Mouse (Mus musculus) CD4-positive naive resting alpha-beta T cell, adult 57 days (primary cell): Measurements from ENCODE around the gene P4htm. TPM values are rescaled to one million over a fixed set of nuclear protein-coding genes. Genes with fewer than 3 reads are reported as not detected.

Experiments
- total RNA-seq: library from RNA; stranded (reverse); gene quantifications from one replicate; pipeline ENCODE4 v1.2.4, GENCODE M21; 2023

P4htm gene
- 8.6 TPM for total RNA-seq

DNA sequence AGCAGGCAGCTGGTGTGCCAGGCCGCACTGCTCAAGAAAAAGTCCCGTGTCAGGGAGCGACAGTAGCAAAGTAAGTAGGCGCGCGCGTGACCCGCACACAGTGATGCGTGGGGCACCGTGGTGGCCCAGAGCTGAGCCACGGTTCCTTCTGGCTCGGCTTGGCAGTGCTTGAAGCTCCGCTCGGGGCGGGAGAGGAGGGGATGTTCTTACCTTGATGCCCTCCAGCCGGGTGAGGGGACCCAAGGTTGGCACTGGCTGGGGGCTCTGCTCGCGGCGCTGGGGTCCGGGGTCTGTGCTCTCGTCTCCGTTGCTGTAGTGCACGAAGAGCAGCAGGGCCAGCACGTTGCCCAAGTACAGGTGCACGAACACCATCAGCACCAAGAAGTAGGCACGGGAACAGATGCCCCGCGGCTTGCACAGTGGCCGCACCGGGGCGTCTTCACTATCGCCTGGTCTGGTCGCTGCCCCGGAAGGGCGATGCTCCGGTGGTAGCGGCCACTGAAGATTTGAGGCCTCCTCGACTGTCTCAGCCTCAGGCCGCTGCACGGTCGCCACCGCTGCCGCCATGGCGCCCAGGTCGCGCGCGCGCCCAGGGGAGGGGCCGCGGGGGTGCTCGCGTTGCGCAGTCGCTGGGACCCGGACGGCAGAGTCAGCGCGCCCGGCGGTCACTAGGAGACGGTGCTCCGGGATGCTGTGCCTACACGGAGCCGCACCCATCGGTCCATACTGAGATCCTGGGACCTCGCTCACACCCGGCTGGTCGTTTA, at the start of gene P4htm:
TSS of gene P4htm (minus strand) at position 670 of the 767 bp plus-strand sequence.

DNA sequence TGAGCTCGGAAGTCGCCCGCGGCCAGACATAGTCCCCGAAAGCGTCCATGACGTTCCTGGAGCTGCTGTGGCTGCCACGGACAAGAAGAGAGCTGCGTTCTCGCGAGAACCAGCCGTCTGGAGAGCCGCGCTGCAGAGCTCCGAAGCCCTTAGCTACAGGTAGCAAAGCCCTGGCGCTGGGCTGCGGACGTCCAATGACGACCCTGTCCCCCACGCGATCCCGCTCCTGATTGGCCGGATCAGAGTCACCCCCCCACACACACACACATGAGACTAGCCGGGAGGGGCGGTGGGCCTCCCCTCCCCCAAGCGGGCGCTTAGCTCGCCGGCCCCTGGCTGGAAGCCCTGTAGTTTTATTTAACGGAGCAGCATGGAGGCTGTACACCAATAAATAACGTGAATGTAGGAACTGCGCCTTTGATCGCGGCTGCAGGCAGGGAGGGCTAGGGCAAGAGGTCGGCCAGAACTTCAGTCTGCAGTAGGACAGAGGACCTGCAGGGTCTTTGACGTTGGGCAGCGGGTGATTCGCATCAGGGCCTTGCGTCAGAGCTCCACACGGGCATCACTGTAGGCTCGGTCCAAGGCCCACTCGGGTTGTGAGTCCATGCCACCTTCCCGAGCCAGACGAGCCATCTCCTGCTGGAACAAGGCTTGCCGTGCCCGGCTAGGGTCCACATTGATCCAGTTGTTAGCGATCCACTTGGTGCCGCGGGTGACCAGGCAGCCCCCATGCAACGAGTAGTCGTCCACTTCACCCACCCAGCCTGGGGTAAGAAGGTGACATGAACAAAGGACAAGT, 18.7 kb downstream of the P4htm start, which contains the start of gene Wdr6:
TSS of gene Wdr6 (minus strand) at position 195 of the 799 bp plus-strand sequence.

DNA sequence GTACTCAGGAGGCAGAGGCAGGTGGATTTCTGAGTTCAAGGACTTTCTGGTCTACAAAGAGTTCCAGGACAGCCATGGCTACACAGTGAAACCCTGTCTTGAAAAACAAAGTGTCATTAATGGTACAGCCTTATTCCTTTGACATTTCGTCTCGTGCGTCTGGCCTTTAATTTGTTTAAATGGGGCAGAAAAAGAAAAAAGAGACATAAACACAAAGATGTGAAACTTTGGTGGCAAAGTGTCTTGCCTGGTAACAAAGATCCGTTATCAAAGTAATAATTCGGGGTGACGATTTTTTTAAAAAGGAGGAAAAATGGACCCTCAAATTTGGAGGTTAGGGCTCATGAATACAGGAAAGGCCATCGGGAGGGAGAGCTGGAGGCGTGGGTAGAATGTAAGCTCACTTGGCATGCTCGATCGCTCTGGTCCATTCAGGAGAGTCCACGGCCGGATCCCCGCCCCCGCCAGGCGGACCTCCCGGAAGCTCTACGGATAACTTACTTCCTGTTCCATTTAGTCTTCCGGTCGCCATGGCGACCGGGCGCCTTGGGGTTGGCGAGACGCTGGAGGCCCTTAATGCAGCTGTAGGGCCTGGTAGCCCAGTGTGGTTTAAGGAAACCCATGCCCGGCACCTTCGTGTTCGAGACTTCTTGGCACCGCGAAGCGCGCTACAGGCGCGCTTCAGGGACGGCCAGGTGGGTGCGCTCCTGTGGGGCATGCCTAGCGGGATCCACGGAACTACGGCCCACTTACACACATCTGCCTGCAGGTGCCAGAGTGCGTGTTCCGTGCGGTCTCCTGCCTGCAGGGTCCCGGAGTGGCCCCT, 27.9 kb downstream of the P4htm start, which contains the start of gene Dalrd3:
TSS of gene Dalrd3 (plus strand) at position 506 of the 826 bp plus-strand sequence.

DNA sequence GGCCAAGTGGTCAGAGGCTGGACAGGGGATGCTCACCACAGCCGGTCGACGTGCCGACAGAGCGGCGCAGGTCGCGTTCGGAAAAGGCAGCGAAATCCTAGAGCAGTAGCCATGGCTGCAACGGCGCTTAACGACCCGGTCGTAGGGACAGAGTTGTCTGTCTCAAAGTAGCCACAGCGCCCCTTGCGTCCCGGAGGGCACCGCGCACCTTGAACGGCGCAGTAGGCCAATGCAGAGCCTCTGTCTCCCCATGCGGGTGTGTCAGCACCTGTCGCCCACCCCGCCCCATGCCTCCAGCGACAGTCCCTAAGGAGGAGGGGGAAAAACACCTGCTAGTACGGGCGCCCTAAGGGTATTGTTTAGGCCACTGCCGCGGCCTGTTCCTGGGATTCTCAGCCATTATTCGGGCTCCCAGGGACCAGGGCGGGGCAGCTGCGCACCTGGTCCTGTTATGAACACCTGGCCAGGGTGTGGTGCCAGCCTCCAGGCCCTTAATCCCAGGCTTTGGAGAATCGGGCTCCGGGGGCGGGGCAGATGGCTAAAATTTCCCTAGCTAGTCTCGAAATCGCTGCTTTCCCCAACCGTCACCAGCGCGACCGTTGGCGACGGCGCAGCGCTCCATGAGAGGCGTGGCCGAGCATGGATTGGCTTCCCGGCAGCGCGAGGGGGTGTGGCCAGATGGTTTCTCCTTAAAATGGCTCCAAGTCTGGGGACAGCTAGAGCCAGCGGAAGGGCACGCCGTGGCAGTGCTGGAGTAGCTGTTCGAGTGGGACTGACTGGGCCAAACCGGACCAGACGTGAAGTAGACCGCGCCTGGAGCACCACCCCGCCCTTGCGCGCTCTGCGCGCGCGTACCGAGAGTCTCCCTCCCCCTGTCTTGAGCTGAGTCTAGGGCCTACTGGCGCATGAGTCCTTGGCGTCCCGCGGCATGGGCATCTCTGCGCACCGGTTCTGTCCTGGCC, 30.4 kb downstream of the P4htm start, which contains the start of gene Ndufaf3:
TSS of gene Ndufaf3 (minus strand) at position 620 of the 962 bp plus-strand sequence.

DNA sequence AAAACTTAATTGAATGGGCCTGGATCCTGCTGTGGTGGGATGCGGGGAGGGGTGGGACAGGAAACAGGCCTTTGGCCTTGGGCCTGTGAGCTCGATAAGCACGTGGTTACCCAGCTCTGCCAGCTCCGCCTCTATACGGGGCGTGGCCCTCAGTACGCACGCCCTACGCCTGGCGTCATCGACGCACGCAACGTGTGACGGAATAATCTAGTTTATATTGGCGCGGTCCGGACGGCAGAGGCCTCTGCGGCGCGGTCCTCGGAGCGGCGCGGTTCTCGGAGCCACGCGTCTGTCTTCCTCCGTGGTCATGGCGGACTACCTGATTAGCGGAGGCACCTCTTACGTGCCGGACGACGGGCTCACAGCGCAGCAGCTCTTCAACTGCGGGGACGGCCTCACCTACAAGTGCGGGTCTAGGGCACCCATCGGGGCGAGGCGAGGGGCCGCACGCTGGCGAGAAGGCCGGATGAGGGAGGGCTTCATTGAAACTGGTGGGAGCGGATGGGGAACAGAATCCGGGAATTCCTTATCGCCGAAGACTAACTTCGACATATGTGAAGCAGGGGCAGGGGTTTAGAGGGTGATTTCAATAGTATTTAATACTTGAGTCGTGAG, 37.1 kb downstream of the P4htm start, which contains the start of gene Impdh2:
TSS of gene Impdh2 (plus strand) at position 60 of the 615 bp plus-strand sequence.

Other genes starting within 250 kb of the P4htm start
- 140 TPM for gene Usp4, start 249.8 kb downstream of the P4htm start, total RNA-seq
- gene 1700102P08Rik, start 204.9 kb downstream of the P4htm start, total RNA-seq: 6.2 TPM
- gene Ccdc36, start 169.2 kb downstream of the P4htm start, total RNA-seq: not detected
- gene BC048562, start 161.2 kb downstream of the P4htm start, total RNA-seq: not detected
- gene Ccdc71, start 137.1 kb downstream of the P4htm start, total RNA-seq: 25.0 TPM
- gene Klhdc8b, start 136.1 kb downstream of the P4htm start, total RNA-seq: 4.3 TPM
- gene Lamb2, start 117.9 kb downstream of the P4htm start, total RNA-seq: 2.4 TPM
- gene Usp19, start 107.1 kb downstream of the P4htm start, total RNA-seq: 305 TPM
- 180 TPM for gene Qars, start 90.0 kb downstream of the P4htm start, total RNA-seq
- gene Qrich1, start 80.9 kb downstream of the P4htm start, total RNA-seq: 222 TPM
- gene Impdh2, start 37.4 kb downstream of the P4htm start, total RNA-seq: 204 TPM
- gene Ndufaf3, start 30.2 kb downstream of the P4htm start, total RNA-seq: 18.4 TPM
- gene Dalrd3, start 27.8 kb downstream of the P4htm start, total RNA-seq: 48.9 TPM
- 30.9 TPM for gene Wdr6, start 18.9 kb downstream of the P4htm start, total RNA-seq
- 149 TPM for gene Arih2, start 51.7 kb upstream of the P4htm start, total RNA-seq
- 19.7 TPM for gene Slc25a20, start 64.4 kb upstream of the P4htm start, total RNA-seq
- gene Prkar2a, start 91.6 kb upstream of the P4htm start, total RNA-seq: 10.8 TPM
- gene Ip6k2, start 186.1 kb upstream of the P4htm start, total RNA-seq: 64.3 TPM
- 15.1 TPM for gene Nckipsd, start 210.7 kb upstream of the P4htm start, total RNA-seq
- gene Celsr3, start 228.7 kb upstream of the P4htm start, total RNA-seq: 0.15 TPM